Mouse (Mus musculus) forebrain, embryonic 16.5 days (tissue): ENCODE measurements at regions not wholly inside any gene's neighbourhood (a gene's known extent, or its start where the extent isn't known, plus 50 kb on each side); places are given as distances from the start of the nearest gene placed in this dataset.

Experiments
- ATAC-seq: fragments of 200-750 bp; cut with Nextera tagmentation; 2 replicates; pipeline ENCODE4 v1.8.0; 2017; ENCODE audit warnings: mild to moderate bottlenecking, moderate library complexity
- H3K27ac ChIP-seq: fragments of 300-500 bp; sonication (generic); 2 replicates; pipeline ENCODE4 v1.5.1; 2014; ENCODE audit warnings: low read length, control low read depth
- H3K27me3 ChIP-seq: fragments of 300-500 bp; sonication (generic); replicated peaks from 2 replicates; pipeline ENCODE4 v1.6.1; 2014; ENCODE audit warnings: low read length; ENCODE audit not compliant: control insufficient read depth, insufficient read depth
- H3K36me3 ChIP-seq: fragments of 300-500 bp; sonication (generic); 2 replicates; pipeline ENCODE4 v1.6.1; 2014; ENCODE audit not compliant: control insufficient read depth, insufficient read depth
- H3K4me1 ChIP-seq: fragments of 300-500 bp; sonication (generic); replicated peaks from 2 replicates; pipeline ENCODE4 v1.6.1; 2014; ENCODE audit warnings: low read length; ENCODE audit not compliant: control insufficient read depth, insufficient read depth
- H3K4me2 ChIP-seq: fragments of 300-500 bp; sonication (generic); 2 replicates; pipeline ENCODE4 v1.6.1; 2014; ENCODE audit warnings: mild to moderate bottlenecking, low read length, control low read depth
- H3K4me3 ChIP-seq: fragments of 300-500 bp; sonication (generic); replicated peaks from 2 replicates; pipeline ENCODE4 v1.5.1; 2014; ENCODE audit warnings: mild to moderate bottlenecking, low read length, control low read depth
- H3K9ac ChIP-seq: fragments of 300-500 bp; sonication (generic); replicated peaks from 2 replicates; pipeline ENCODE4 v1.6.1; 2014; ENCODE audit warnings: low read depth, low read length, control low read depth
- H3K9me3 ChIP-seq: fragments of 300-500 bp; sonication (generic); 2 replicates; pipeline ENCODE4 v1.6.1; 2016; ENCODE audit warnings: low read length; ENCODE audit not compliant: control insufficient read depth
- WGBS: fragments of 180-500 bp; shearing (Covaris S2); extraction: QIAGEN DNeasy Blood & Tissue Kit; methylation state at CpG from one replicate; pipeline ENCODE4 v1.1.7; 2014; 5-methylcytosine and 5-hydroxymethylcytosine counted together

GRCm38 (mm10) chr19:6684921-6685320, 142.1 kb upstream of the Slc22a12 start:
- H3K27ac ChIP-seq, result no peak overlapping the region
- H3K4me2 ChIP-seq, result no peak overlapping the region
- no peaks in the 10 kb centered on the region for H3K36me3 ChIP-seq
- no peaks in the 10 kb centered on the region for H3K9me3 ChIP-seq
- no peak for ATAC-seq
- 57% methylated on average over 4 of the region's 4 CpGs for WGBS
- no peaks in the 10 kb centered on the region for H3K4me1 ChIP-seq
- no peak overlapping the region for H3K9ac ChIP-seq
- H3K27me3 ChIP-seq, result no peaks in the 10 kb centered on the region
- no peak overlapping the region for H3K4me3 ChIP-seq

DNA sequence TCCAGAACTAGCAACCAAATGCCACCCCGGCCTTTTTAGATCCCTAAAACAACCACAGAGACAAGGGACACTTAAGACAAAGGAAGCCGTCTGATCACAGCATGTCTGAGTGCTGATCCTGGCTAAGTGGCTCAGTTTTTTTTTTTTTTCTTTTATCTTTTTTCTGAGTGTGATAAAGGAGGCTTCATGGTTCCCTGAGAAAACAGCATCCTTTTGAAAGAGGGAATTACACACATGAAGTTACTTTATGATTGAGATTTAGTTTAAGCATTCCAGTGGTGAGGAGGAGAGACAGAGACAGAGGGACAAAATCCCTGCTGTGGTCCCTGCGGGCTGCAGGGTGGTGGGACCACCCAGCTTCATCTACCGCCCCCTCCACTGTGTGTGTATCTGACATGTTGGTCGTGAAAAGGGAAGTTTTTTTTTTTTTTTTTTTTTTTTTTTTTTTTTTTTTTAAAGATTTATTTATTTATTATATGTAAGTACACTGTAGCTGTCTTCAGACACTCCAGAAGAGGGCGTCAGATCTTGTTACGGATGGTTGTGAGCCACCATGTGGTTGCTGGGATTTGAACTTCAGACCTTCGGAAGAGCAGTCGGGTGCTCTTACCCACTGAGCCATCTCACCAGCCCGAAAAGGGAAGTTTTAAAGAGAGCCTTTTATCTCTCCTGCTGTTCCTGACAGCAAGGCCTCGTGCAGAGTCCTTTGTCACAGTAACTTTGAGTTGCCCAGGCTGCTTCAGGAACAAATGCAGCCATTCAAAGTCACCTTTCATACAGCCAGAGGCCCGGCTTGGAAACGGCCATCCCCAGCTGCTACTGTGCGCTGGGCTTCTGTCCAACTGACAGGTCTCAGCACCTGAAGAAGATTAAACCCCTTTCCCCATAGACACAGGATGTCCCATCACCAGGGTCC, 136.8 kb upstream of the Slc22a12 start:
- no peak for ATAC-seq
- H3K36me3 ChIP-seq, result no peaks in the 10 kb centered on the region
- no peaks in the 10 kb centered on the region; the same call in 1 of the 2 replicates for H3K4me1 ChIP-seq
- H3K4me2 ChIP-seq, result no peak overlapping the region
- no peaks in the 10 kb centered on the region for H3K9me3 ChIP-seq
- H3K27ac ChIP-seq, result no peak overlapping the region
- no peak overlapping the region for H3K9ac ChIP-seq
- H3K4me3 ChIP-seq, result no peak overlapping the region
- H3K27me3 ChIP-seq, result no peaks in the 10 kb centered on the region
- WGBS, result 12% methylated on average over 12 of the region's 14 CpGs

DNA sequence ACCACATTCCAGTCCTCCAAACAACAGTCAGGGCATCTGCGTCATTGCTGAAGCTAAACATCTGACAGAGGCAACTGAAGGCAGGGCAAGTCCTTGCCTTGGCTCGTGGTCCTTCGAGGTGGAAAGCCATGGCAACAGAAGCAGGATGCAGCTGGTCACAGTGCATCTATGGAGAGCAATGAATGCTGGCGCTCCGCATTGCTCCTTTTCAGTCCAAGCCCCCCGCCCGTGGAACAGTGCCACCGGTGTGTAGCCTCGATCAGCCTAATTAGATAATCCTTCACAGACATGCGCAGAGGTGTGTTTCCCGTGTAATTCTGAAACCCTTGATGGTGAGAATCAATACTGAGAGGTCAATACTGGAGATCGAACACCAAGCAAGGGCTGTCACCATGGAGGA, 134.7 kb upstream of the Slc22a12 start:
- Histone ChIP-seq H3K4me3 (no peak overlapping the region), H3K27me3 (no peaks in the 10 kb centered on the region), H3K9me3 (no peaks in the 10 kb centered on the region), H3K4me2 (no peak overlapping the region), H3K4me1 (no peaks in the 10 kb centered on the region; the same call in 1 of the 2 replicates), H3K27ac (no peak overlapping the region), H3K36me3 (no peaks in the 10 kb centered on the region), H3K9ac (no peak overlapping the region)
- no peak for ATAC-seq
- WGBS, result 56% methylated on average over 12 of the region's 12 CpGs

GRCm38 (mm10) chr19:6675586-6675985, 132.8 kb upstream of the Slc22a12 start:
- no peaks in the 10 kb centered on the region for H3K36me3 ChIP-seq
- H3K27ac ChIP-seq, result no peak overlapping the region
- H3K9me3 ChIP-seq, result no peaks in the 10 kb centered on the region
- H3K4me2 ChIP-seq, result no peak overlapping the region
- H3K9ac ChIP-seq, result no peak overlapping the region
- WGBS, result 43% methylated on average over 3 of the region's 3 CpGs
- H3K4me1 ChIP-seq, result no peaks in the 10 kb centered on the region; the same call in 1 of the 2 replicates
- H3K27me3 ChIP-seq, result no peaks in the 10 kb centered on the region
- H3K4me3 ChIP-seq, result no peak overlapping the region
- no peak for ATAC-seq

DNA sequence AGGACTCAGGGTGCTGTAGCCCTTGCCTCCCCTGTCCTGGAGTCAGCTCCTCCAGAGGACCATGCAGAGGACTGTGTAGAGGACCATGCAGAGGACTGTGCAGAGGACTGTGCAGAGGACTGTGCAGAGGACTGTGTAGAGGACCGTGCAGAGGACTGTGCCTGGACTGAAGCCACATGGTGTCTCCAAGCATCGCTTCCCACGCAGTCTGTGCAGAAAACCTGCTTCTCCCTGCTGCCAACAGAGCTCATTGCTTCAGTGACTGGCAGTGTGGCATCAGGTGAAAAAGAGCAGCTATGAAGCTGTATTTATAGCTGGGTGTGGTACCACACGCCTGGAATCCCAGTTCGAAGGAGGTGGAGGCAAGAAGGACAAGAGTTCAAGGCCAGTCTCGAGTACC, 128.9 kb upstream of the Slc22a12 start:
- Histone ChIP-seq H3K27ac (no peak overlapping the region), H3K36me3 (no peaks in the 10 kb centered on the region), H3K4me2 (no peak overlapping the region), H3K9ac (no peak overlapping the region), H3K4me1 (no peaks in the 10 kb centered on the region), H3K9me3 (no peaks in the 10 kb centered on the region), H3K4me3 (no peak overlapping the region), H3K27me3 (no peaks in the 10 kb centered on the region)
- 85% methylated on average over 6 of the region's 6 CpGs for WGBS
- ATAC-seq, result no peak

- no peak for ATAC-seq
- Histone ChIP-seq H3K4me3 (no peak overlapping the region), H3K9me3 (no peaks in the 10 kb centered on the region), H3K9ac (no peak overlapping the region), H3K36me3 (no peaks in the 10 kb centered on the region), H3K4me2 (no peak overlapping the region), H3K27me3 (no peaks in the 10 kb centered on the region), H3K4me1 (no peaks in the 10 kb centered on the region), H3K27ac (no peak overlapping the region)
- WGBS, result 83% methylated on average over 8 of the region's 8 CpGs
Observed at GRCm38 (mm10) chr19:6669881-6670280, 127.0 kb upstream of the Slc22a12 start.

- 53% methylated on average over 2 of the region's 2 CpGs for WGBS
- ATAC-seq, result no peak
Observed at GRCm38 (mm10) chr19:6668545-6668944, 125.7 kb upstream of the Slc22a12 start.

DNA sequence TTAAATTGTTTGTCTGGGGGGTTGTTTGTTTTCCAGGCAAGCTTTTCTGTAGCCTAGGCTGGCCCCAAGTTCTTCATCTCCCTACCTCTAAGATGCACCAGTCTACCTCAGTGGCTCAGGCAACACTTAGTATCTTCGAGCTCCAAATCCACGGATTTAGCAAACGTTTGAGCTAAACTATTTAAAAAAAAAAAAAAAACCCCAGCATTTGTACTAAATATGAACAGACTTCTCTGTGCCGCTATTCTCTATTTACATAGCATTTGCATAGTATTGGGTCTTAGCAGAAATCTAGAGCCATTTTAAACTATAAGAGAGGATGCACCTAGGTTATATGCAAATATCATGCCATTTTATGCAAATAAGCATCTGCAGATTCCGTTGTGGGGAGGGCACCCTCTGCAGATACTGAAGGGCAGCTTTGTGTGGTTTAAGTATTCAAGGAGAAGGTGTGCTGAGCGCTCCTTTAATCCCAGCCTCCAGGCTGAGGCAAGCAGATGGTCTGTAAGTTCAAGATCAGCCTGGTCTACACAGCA, 123.4 kb upstream of the Slc22a12 start:
- H3K4me3 ChIP-seq, result no peak overlapping the region
- ATAC-seq, result no peak
- H3K9me3 ChIP-seq, result no peaks in the 10 kb centered on the region
- 65% methylated on average over 6 of the region's 6 CpGs for WGBS
- H3K4me1 ChIP-seq, result no peaks in the 10 kb centered on the region
- no peak overlapping the region for H3K9ac ChIP-seq
- H3K4me2 ChIP-seq, result no peak overlapping the region
- H3K27ac ChIP-seq, result no peak overlapping the region
- no peaks in the 10 kb centered on the region for H3K27me3 ChIP-seq
- H3K36me3 ChIP-seq, result no peaks in the 10 kb centered on the region

More at GRCm38 (mm10) chr19:6668545-6668944, 125.7 kb upstream of the Slc22a12 start:
- H3K4me2 ChIP-seq, result no peak overlapping the region
- no peak overlapping the region for H3K4me3 ChIP-seq
- no peaks in the 10 kb centered on the region for H3K4me1 ChIP-seq
- no peaks in the 10 kb centered on the region for H3K9me3 ChIP-seq
- no peaks in the 10 kb centered on the region for H3K27me3 ChIP-seq
- H3K9ac ChIP-seq, result no peak overlapping the region
- H3K27ac ChIP-seq, result no peak overlapping the region
- H3K36me3 ChIP-seq, result no peaks in the 10 kb centered on the region

DNA sequence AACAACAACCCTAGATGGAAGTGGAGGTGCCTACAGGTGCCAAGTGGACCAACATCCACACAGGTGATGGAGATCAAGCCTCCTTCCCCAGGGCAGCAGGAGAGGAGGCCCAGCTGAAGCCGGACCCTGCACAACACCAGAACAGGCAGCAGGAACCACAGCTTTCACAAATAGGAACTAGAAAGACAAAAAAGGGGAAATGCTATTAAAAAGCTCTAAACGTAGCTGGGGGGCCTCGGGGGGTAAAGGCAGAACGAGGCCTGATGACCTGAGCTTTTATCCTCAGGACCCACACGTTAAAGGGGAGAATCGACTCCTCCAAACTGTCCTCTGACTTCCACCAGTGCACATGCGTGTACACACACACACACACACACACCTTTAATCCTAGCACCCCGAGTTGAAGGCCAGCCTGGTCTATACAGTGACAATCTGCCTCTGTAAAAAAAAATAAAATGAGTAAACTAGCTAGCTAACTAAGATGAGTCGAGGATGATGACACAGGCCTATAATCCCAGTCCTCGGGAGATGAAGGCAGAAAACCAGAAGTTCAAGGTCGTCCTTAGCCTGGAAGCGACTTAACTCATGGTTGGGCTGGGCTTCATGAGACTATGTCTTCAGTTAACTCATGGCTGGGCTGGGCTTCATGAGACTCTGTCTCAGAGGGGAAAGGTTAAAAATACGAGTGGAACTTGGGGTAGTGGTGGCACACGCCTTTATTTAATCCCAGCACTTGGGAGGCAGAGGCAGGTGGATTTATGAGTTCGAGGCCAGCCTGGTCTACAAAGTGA, 122.6 kb upstream of the Slc22a12 start:
- ATAC-seq, result no peak
- no peaks in the 10 kb centered on the region for H3K4me1 ChIP-seq
- H3K4me3 ChIP-seq, result no peak overlapping the region
- 80% methylated on average over 15 of the region's 15 CpGs for WGBS
- no peaks in the 10 kb centered on the region for H3K9me3 ChIP-seq
- H3K27me3 ChIP-seq, result no peaks in the 10 kb centered on the region
- H3K9ac ChIP-seq, result no peak overlapping the region
- H3K27ac ChIP-seq, result no peak overlapping the region
- no peak overlapping the region for H3K4me2 ChIP-seq
- no peaks in the 10 kb centered on the region for H3K36me3 ChIP-seq
